Mouse (Mus musculus): ENCODE measurements around the gene Cnga2. TPM values are rescaled to one million over a fixed set of nuclear protein-coding genes. Genes with fewer than 3 reads are reported as not detected.

Gene Cnga2
- polyA plus RNA-seq, 1 experiment: 0.01 TPM

DNA sequence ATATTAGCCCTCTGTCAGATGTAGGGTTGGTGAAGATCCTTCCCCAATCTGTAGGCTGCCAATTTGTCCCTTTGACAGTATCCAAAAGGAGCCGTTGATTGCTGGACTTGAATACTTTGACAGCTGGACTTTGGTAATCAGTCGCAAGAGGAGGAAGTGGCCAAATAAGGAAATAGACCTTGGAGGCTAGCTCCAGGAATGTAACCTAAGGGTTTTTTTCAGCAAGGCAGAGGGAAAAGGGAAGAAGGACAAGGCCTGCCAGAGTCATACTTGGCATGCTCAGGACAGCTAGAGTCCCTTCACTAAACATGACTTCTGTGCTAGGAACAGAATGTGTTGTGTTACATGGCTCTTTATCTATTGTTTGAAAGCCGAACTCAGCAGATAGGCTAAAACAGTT, 11.2 kb upstream of the Cnga2 start:
- Histone ChIP-seq H3K36me3 (ENCODE audit: control insufficient read depth, insufficient read depth) (no peaks in the 10 kb centered on the region), H3ac (ENCODE audit: control insufficient read depth, insufficient read length) (no peak overlapping the region), H3K4me2 (ENCODE audit: low read depth) (no peak overlapping the region), H3K27me3 (ENCODE audit: control insufficient read depth, insufficient read depth, insufficient read length) (no peaks in the 10 kb centered on the region), H3K79me2 (ENCODE audit: control insufficient read depth, insufficient read depth) (no peaks in the 10 kb centered on the region), H3K4me3 (no peak overlapping the region)
- TF ChIP-seq POLR2AphosphoS2 (IDR thresholded peaks at IDR 0.05; ENCODE audit: insufficient read length, low read depth) (no peak), SRF (IDR thresholded peaks at IDR 0.05; ENCODE audit: control insufficient read depth, insufficient read length, low read depth) (peak; percentile 73), E2F4 (IDR thresholded peaks at IDR 0.05; ENCODE audit: insufficient read depth) (no peak), MYOG (IDR thresholded peaks at IDR 0.05; ENCODE audit: control insufficient read depth in 1 of 3, insufficient read depth in 1 of 3, insufficient read length in 2 of 3, low read depth in 2 of 3) (no peak), TCF12 (IDR thresholded peaks at IDR 0.05; ENCODE audit: insufficient read depth, poor library complexity, severe bottlenecking) (no peak), USF1 (IDR thresholded peaks at IDR 0.05; ENCODE audit: low read depth) (no peak)

DNA sequence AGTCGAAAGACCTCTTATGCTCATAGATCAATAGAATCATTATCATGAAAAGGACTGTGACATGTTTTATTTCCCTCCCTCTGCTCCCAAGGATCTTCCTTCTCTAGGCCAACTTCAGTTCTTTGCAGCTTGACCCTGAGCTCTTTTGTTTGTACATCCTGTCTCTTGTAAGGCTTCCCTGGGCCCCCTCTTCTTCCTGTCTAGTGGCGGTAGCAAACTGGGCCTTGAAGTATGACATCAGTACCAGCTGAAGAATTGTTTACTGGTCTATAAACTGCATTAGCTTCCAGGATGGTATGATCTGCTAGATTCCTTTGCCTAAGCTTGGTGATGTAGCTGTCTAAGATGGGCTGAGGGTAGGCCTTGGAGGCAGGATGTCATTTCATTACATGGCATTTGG, 10.3 kb upstream of the Cnga2 start:
- no peak overlapping the region for H3K4me3 ChIP-seq
- H3ac ChIP-seq (ENCODE audit: control insufficient read depth, insufficient read length): no peak overlapping the region
- H3K36me3 ChIP-seq (ENCODE audit: control insufficient read depth, insufficient read depth): no peaks in the 10 kb centered on the region
- TF ChIP-seq SRF (IDR thresholded peaks at IDR 0.05; ENCODE audit: control insufficient read depth, insufficient read length, low read depth) (no peak), TCF3 (IDR thresholded peaks at IDR 0.05; ENCODE audit: insufficient read length, low read depth) (no peak), E2F4 (IDR thresholded peaks at IDR 0.05; ENCODE audit: insufficient read depth) (no peak), POLR2AphosphoS2 (IDR thresholded peaks at IDR 0.05; ENCODE audit: insufficient read length, low read depth) (no peak)
- no peak overlapping the region for H3K4me2 ChIP-seq (ENCODE audit: low read depth)
- H3K27me3 ChIP-seq (ENCODE audit: control insufficient read depth, insufficient read depth, insufficient read length): no peaks in the 10 kb centered on the region
- no peaks in the 10 kb centered on the region for H3K79me2 ChIP-seq (ENCODE audit: control insufficient read depth, insufficient read depth)

DNA sequence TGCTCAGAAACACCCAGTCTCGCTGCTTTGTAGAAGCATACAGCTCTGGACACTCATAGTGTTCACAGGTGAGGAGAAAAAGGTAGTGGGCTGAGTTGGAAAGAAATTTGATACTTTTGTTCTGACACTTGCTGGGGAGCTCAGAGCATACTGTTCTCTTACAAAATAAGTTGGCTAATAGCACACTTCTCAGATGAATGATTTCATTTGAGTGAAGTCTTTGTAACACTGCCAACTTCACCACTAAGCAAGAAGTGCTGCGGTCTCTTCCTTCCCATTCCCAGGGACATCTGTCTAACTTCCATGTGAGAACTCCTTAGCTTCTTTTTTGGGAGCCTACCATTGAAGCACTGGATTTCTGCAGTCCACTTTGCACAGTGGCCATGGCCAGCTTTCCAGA, 8.4 kb upstream of the Cnga2 start:
- TF ChIP-seq MYOD1 (IDR thresholded peaks at IDR 0.05; ENCODE audit: control insufficient read depth in 1 of 3, insufficient read length in 2 of 3, low read depth in 2 of 3): no peak
- TF ChIP-seq SRF (IDR thresholded peaks at IDR 0.05; ENCODE audit: control insufficient read depth, insufficient read length, low read depth): no peak
- Histone ChIP-seq H3K4me2 (ENCODE audit: low read depth) (no peak overlapping the region), H3K27me3 (ENCODE audit: control insufficient read depth, insufficient read depth, insufficient read length) (no peaks in the 10 kb centered on the region), H3K36me3 (ENCODE audit: control insufficient read depth, insufficient read depth) (no peaks in the 10 kb centered on the region), H3K4me3 (no peak overlapping the region), H3ac (ENCODE audit: control insufficient read depth, insufficient read length) (no peak overlapping the region), H3K79me2 (ENCODE audit: control insufficient read depth, insufficient read depth) (no peaks in the 10 kb centered on the region)

DNA sequence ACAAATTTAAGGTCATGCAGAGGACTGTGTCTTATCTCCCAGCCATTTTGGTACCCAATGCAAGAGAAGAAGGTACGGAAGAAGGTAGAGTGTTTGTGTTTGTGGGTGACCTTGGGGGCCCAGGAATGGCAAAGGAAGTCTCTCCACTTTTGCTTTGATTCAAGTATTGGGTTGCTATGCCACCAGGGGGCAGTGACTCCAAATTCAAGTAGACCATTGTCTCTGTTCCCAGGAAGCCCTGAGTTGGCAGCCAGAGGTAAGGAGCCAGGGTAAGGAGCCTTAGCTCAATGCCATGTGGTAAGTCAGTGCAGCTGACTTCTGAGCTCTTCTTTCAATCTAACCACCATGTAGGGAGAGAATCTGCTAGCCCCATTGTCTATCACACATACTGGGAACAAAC, 7.9 kb upstream of the Cnga2 start:
- no peaks in the 10 kb centered on the region for H3K36me3 ChIP-seq (ENCODE audit: control insufficient read depth, insufficient read depth)
- H3ac ChIP-seq (ENCODE audit: control insufficient read depth, insufficient read length): no peak overlapping the region
- no peaks in the 10 kb centered on the region for H3K79me2 ChIP-seq (ENCODE audit: control insufficient read depth, insufficient read depth)
- no peak for TF ChIP-seq USF1 (IDR thresholded peaks at IDR 0.05; ENCODE audit: low read depth)
- TF ChIP-seq MYOD1 (IDR thresholded peaks at IDR 0.05; ENCODE audit: control insufficient read depth in 1 of 3, insufficient read length in 2 of 3, low read depth in 2 of 3): no peak
- TF ChIP-seq TCF12 (IDR thresholded peaks at IDR 0.05; ENCODE audit: insufficient read depth, poor library complexity, severe bottlenecking): no peak
- no peak overlapping the region for H3K4me2 ChIP-seq (ENCODE audit: low read depth)
- H3K4me3 ChIP-seq: no peak overlapping the region
- no peaks in the 10 kb centered on the region for H3K27me3 ChIP-seq (ENCODE audit: control insufficient read depth, insufficient read depth, insufficient read length)

DNA sequence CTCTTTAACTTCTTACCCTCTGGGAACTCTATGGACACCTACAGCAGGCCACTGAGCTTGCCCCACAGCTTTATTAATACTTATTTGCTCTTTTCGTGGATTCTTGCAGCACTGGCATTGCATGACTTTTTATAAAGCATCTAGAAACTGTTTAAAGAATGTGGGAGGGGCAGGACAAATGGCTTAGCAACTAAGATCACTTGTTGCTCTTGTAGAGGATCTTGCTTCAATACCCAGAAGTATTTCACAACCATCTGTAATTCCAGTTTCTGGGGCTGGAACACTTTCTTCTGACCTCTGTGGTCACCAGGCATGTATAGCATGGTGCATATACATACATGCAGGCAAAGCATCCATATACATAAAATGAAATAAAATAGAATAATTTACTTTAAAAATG, 4.3 kb downstream of the Cnga2 start:
- H3K4me3 ChIP-seq: no peak overlapping the region
- no peak overlapping the region for H3K4me2 ChIP-seq (ENCODE audit: low read depth)
- H3K36me3 ChIP-seq (ENCODE audit: control insufficient read depth, insufficient read depth): no peaks in the 10 kb centered on the region
- H3ac ChIP-seq (ENCODE audit: control insufficient read depth, insufficient read length): no peak overlapping the region
- TF ChIP-seq CEBPB (IDR thresholded peaks at IDR 0.05; ENCODE audit: insufficient read depth, poor library complexity, severe bottlenecking) (no peak), POLR2A (IDR thresholded peaks at IDR 0.05; ENCODE audit: insufficient read length, low read depth) (no peak), TCF3 (IDR thresholded peaks at IDR 0.05; ENCODE audit: insufficient read length, low read depth) (no peak), REST (IDR thresholded peaks at IDR 0.05; ENCODE audit: insufficient read depth, insufficient read length) (no peak), MYOD1 (IDR thresholded peaks at IDR 0.05; ENCODE audit: control insufficient read depth in 1 of 3, insufficient read length in 2 of 3, low read depth in 2 of 3) (no peak), MAX (IDR thresholded peaks at IDR 0.05; ENCODE audit: low read depth) (no peak), USF1 (IDR thresholded peaks at IDR 0.05; ENCODE audit: low read depth) (no peak), SRF (IDR thresholded peaks at IDR 0.05; ENCODE audit: control insufficient read depth, insufficient read length, low read depth) (no peak), TCF12 (IDR thresholded peaks at IDR 0.05; ENCODE audit: insufficient read depth, poor library complexity, severe bottlenecking) (no peak), MYOG (IDR thresholded peaks at IDR 0.05; ENCODE audit: control insufficient read depth in 1 of 3, insufficient read depth in 1 of 3, insufficient read length in 2 of 3, low read depth in 2 of 3) (no peak), POLR2AphosphoS2 (IDR thresholded peaks at IDR 0.05; ENCODE audit: insufficient read length, low read depth) (no peak), E2F4 (IDR thresholded peaks at IDR 0.05; ENCODE audit: insufficient read depth) (no peak)
- H3K79me2 ChIP-seq (ENCODE audit: control insufficient read depth, insufficient read depth): no peaks in the 10 kb centered on the region
- no peaks in the 10 kb centered on the region for H3K27me3 ChIP-seq (ENCODE audit: control insufficient read depth, insufficient read depth, insufficient read length)

DNA sequence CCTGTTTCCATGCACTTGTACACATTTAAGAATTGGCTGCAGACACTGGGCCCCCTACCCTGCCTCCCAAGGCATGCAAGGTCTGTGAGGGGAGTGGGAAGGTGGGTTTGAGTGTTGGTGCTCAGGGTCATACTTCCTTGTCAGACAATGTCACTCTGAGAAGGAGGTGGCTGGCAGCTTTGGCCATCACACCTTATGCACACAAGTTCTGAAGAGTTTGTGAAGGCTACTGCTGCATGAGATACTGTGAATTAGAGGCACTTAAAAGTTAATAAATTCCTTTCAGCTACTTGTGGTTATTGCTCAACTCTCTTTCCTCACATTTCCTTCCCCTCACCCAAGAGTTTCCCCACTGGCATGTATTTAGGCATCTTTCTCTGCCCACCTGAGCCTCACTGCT, 18.3 kb downstream of the Cnga2 start:
- Histone ChIP-seq H3K79me2 (ENCODE audit: control insufficient read depth, insufficient read depth) (no peaks in the 10 kb centered on the region), H3ac (ENCODE audit: control insufficient read depth, insufficient read length) (no peak overlapping the region), H3K4me2 (ENCODE audit: low read depth) (no peak overlapping the region), H3K4me3 (no peak overlapping the region), H3K36me3 (ENCODE audit: control insufficient read depth, insufficient read depth) (no peaks in the 10 kb centered on the region), H3K27me3 (ENCODE audit: control insufficient read depth, insufficient read depth, insufficient read length) (no peaks in the 10 kb centered on the region)
- no peak for TF ChIP-seq CEBPB (IDR thresholded peaks at IDR 0.05; ENCODE audit: insufficient read depth, poor library complexity, severe bottlenecking)
